Mouse (Mus musculus): Measurements from ENCODE around the gene Pfkfb4. TPM values are rescaled to one million over a fixed set of nuclear protein-coding genes. Genes with fewer than 3 reads are reported as not detected.
A peak's percentile ranks its signal among the peaks of the same experiment; 100 is the strongest.

Pfkfb4 gene
- polyA plus RNA-seq, 1 experiment, result not detected

- TF ChIP-seq POLR2A (IDR thresholded peaks at IDR 0.05; ENCODE audit: insufficient read depth, low read depth, low read length) (no peak), CTCF (IDR thresholded peaks at IDR 0.05; ENCODE audit: insufficient read depth, low read depth, low read length) (no peak)
- peaks cover 15% of the 10 kb centered on the region for H3K4me1 ChIP-seq (ENCODE audit: control insufficient read depth, insufficient read depth, low read length)
- no peak overlapping the region for H3K4me3 ChIP-seq (ENCODE audit: insufficient read depth, low read depth, low read length)
- no peak overlapping the region for H3K27ac ChIP-seq (ENCODE audit: insufficient read depth, low read depth, low read length)
- 92% methylated on average over 13 of the region's 13 CpGs for WGBS
These were observed 59.5 kb downstream of the Pfkfb4 start for GRCm38 (mm10) chr9:109051011-109051501.

- Histone ChIP-seq H3K27ac (ENCODE audit: insufficient read depth, low read depth, low read length) (no peak overlapping the region), H3K4me3 (ENCODE audit: insufficient read depth, low read depth, low read length) (no peak overlapping the region), H3K4me1 (ENCODE audit: control insufficient read depth, insufficient read depth, low read length) (peaks cover 21% of the 10 kb centered on the region)
- no peak for TF ChIP-seq POLR2A (IDR thresholded peaks at IDR 0.05; ENCODE audit: insufficient read depth, low read depth, low read length)
- 96% methylated on average over 10 of the region's 10 CpGs for WGBS
These were observed 60.3 kb downstream of the Pfkfb4 start for GRCm38 (mm10) chr9:109051651-109052489.

GRCm38 (mm10) chr9:109052490-109053260, 61.1 kb downstream of the Pfkfb4 start:
- 90% methylated on average over 9 of the region's 9 CpGs for WGBS
- H3K4me3 ChIP-seq (ENCODE audit: insufficient read depth, low read depth, low read length), result no peak overlapping the region
- TF ChIP-seq POLR2A (IDR thresholded peaks at IDR 0.05; ENCODE audit: insufficient read depth, low read depth, low read length), result no peak
- TF ChIP-seq CTCF (IDR thresholded peaks at IDR 0.05; ENCODE audit: insufficient read depth, low read depth, low read length), result no peak
- H3K4me1 ChIP-seq (ENCODE audit: control insufficient read depth, insufficient read depth, low read length), result peaks cover 24% of the 10 kb centered on the region
- no peak overlapping the region for H3K27ac ChIP-seq (ENCODE audit: insufficient read depth, low read depth, low read length)

GRCm38 (mm10) chr9:109053366-109053765, 61.8 kb downstream of the Pfkfb4 start:
- WGBS, result 82% methylated on average over 3 of the region's 3 CpGs
- no peak overlapping the region for H3K27ac ChIP-seq (ENCODE audit: insufficient read depth, low read depth, low read length)

GRCm38 (mm10) chr9:109053851-109054250, 62.3 kb downstream of the Pfkfb4 start:
- H3K4me1 ChIP-seq (ENCODE audit: control insufficient read depth, insufficient read depth, low read length), result peaks cover 35% of the 10 kb centered on the region
- no peak for TF ChIP-seq POLR2A (IDR thresholded peaks at IDR 0.05; ENCODE audit: insufficient read depth, low read depth, low read length)
- no peak overlapping the region for H3K27ac ChIP-seq (ENCODE audit: insufficient read depth, low read depth, low read length)
- 76% methylated on average over 6 of the region's 6 CpGs for WGBS
- no peak overlapping the region for H3K4me3 ChIP-seq (ENCODE audit: insufficient read depth, low read depth, low read length)

More at GRCm38 (mm10) chr9:109053366-109053765, 61.8 kb downstream of the Pfkfb4 start:
- H3K4me1 ChIP-seq (ENCODE audit: control insufficient read depth, insufficient read depth, low read length), result peaks cover 31% of the 10 kb centered on the region
- TF ChIP-seq CTCF (IDR thresholded peaks at IDR 0.05; ENCODE audit: insufficient read depth, low read depth, low read length), result no peak
- no peak for TF ChIP-seq POLR2A (IDR thresholded peaks at IDR 0.05; ENCODE audit: insufficient read depth, low read depth, low read length)
- no peak overlapping the region for H3K4me3 ChIP-seq (ENCODE audit: insufficient read depth, low read depth, low read length)

- H3K4me3 ChIP-seq (ENCODE audit: insufficient read depth, low read depth, low read length), result peak overlapping the region; percentile 47
- no peak for TF ChIP-seq CTCF (IDR thresholded peaks at IDR 0.05; ENCODE audit: insufficient read depth, low read depth, low read length)
- peak; percentile 19; the same call in 1 of the 2 replicates for TF ChIP-seq POLR2A (IDR thresholded peaks at IDR 0.05; ENCODE audit: insufficient read depth, low read depth, low read length)
- 2% methylated on average over 7 of the region's 7 CpGs for WGBS
These were observed 63.1 kb downstream of the Pfkfb4 start for GRCm38 (mm10) chr9:109054712-109055111.

GRCm38 (mm10) chr9:109055271-109056030, 63.9 kb downstream of the Pfkfb4 start:
- TF ChIP-seq POLR2A (IDR thresholded peaks at IDR 0.05; ENCODE audit: insufficient read depth, low read depth, low read length) (no peak), CTCF (IDR thresholded peaks at IDR 0.05; ENCODE audit: insufficient read depth, low read depth, low read length) (no peak)
- WGBS, result 86% methylated on average over 12 of the region's 12 CpGs
- Histone ChIP-seq H3K4me3 (ENCODE audit: insufficient read depth, low read depth, low read length) (peak overlapping the region; percentile 47), H3K4me1 (ENCODE audit: control insufficient read depth, insufficient read depth, low read length) (peaks cover 48% of the 10 kb centered on the region), H3K27ac (ENCODE audit: insufficient read depth, low read depth, low read length) (peak overlapping the region; percentile 64)

More at GRCm38 (mm10) chr9:109054712-109055111, 63.1 kb downstream of the Pfkfb4 start:
- Histone ChIP-seq H3K27ac (ENCODE audit: insufficient read depth, low read depth, low read length) (peak overlapping the region; percentile 64), H3K4me1 (ENCODE audit: control insufficient read depth, insufficient read depth, low read length) (peaks cover 42% of the 10 kb centered on the region)

DNA sequence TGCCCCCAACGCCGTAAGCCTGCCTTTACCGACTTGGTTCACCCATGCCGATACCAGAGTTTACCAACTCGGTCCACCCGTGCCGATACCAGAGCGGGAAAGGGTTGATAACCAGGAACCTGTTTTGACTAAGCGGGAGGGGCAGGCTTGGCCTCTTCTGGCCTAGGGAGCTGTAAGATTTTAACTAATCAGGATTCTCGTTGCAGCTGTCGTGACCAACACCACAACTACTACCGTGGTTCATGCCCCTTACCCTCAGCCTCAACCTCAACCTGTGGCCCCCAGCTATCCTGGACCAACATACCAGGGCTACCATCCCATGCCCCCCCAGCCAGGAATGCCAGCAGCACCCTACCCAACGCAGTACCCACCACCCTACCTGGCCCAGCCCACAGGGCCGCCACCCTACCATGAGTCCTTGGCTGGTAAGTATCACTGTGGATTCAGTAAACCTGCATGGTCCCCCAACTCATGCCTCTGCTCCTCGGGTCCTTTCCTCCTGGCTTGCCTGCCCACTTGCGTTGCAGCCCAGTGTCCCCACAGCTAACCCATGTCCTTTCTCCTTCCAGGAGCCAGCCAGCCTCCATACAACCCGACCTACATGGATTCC, 64.6 kb downstream of the Pfkfb4 start:
- no peak overlapping the region for H3K4me3 ChIP-seq (ENCODE audit: insufficient read depth, low read depth, low read length)
- WGBS, result 91% methylated on average over 17 of the region's 17 CpGs
- no peak for TF ChIP-seq CTCF (IDR thresholded peaks at IDR 0.05; ENCODE audit: insufficient read depth, low read depth, low read length)
- no peak for TF ChIP-seq POLR2A (IDR thresholded peaks at IDR 0.05; ENCODE audit: insufficient read depth, low read depth, low read length)

More for the DNA sequence above, 64.6 kb downstream of the Pfkfb4 start:
- Histone ChIP-seq H3K4me1 (ENCODE audit: control insufficient read depth, insufficient read depth, low read length) (peaks cover 48% of the 10 kb centered on the region), H3K27ac (ENCODE audit: insufficient read depth, low read depth, low read length) (no peak overlapping the region)

Data from olfactory bulb, adult 2 months (tissue).